Mouse (Mus musculus): Measurements from ENCODE around the gene Shb.
A peak's percentile ranks its signal among the peaks of the same experiment; 100 is the strongest.

Gene Shb

GRCm38 (mm10) chr4:45505191-45505590 lies 27.1 kb downstream of the Shb start:
- DNase-seq (ENCODE audit: low spot score in 2 of 2), result no peak

GRCm38 (mm10) chr4:45503816-45504215 lies 28.5 kb downstream of the Shb start:
- DNase-seq (ENCODE audit: low spot score in 2 of 2), result no peak

GRCm38 (mm10) chr4:45503380-45503779 lies 28.9 kb downstream of the Shb start:
- DNase-seq (ENCODE audit: low spot score in 2 of 2), result no peak

DNA sequence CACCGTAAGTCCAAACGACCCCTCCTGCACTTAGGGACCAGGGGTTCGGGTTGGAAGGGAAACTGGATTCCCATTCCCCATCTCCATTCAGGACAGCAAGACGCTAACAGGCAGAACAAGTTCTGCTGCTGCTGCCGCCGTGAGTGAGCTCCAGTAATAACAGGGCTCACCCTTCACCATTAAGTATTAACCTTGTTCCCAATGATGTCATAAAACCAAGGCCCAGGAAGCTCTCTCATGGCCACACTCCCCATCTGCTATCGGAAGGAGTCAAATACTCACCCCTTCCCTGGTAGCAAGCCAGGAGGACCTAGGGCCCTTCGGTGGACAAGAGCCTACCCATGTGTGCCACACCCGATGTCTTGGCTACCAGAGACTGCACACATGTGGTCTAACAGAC lies 30.3 kb downstream of the Shb start:
- DNase-seq (ENCODE audit: low spot score in 2 of 2), result no peak

GRCm38 (mm10) chr4:45500381-45500780 lies 31.9 kb downstream of the Shb start:
- DNase-seq (ENCODE audit: low spot score in 2 of 2), result no peak

GRCm38 (mm10) chr4:45499556-45499955 lies 32.7 kb downstream of the Shb start:
- no peak for DNase-seq (ENCODE audit: low spot score in 2 of 2)

- no peak for DNase-seq (ENCODE audit: low spot score in 2 of 2)
Measured at GRCm38 (mm10) chr4:45499081-45499480, 33.2 kb downstream of the Shb start.

DNA sequence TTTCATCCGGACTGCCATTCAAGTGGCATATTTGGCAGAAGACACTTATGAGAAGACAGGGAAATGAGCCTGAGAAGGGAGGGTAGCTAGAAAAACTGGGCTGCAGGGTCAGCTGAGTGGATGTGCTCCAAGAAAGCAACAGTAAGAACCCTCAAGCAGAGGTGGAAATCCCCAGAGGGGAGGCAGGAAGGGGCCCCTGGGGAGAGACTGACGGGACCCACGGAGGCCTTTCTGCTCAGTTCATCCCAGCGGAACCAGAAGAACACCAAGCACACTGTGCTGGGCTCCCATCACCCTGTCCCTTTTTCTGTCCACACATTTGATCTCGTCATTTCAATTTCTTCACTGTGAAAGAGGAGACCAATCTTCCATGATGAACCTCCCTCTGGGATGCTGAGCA lies 33.9 kb downstream of the Shb start:
- DNase-seq (ENCODE audit: low spot score in 2 of 2), result no peak

DNA sequence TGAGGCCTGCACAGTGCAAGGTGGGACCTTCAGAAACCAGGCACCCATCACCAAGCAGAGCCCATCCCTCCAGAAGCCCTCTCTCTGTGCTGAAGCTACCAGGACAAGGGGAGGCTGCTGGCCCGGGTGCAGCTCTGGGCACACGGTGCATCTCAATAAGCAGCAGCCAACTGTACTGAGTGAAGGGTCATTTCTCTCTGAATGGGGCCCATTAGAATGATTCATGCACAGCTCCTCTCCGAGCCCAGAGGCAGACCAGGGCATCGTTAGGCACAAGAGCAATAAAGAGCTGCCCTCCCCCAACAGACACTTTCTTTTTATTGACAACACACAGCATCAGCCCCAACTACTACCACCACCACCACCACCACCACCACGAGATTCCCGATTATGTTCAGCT lies 35.0 kb downstream of the Shb start:
- no peak for DNase-seq (ENCODE audit: low spot score in 2 of 2)

DNA sequence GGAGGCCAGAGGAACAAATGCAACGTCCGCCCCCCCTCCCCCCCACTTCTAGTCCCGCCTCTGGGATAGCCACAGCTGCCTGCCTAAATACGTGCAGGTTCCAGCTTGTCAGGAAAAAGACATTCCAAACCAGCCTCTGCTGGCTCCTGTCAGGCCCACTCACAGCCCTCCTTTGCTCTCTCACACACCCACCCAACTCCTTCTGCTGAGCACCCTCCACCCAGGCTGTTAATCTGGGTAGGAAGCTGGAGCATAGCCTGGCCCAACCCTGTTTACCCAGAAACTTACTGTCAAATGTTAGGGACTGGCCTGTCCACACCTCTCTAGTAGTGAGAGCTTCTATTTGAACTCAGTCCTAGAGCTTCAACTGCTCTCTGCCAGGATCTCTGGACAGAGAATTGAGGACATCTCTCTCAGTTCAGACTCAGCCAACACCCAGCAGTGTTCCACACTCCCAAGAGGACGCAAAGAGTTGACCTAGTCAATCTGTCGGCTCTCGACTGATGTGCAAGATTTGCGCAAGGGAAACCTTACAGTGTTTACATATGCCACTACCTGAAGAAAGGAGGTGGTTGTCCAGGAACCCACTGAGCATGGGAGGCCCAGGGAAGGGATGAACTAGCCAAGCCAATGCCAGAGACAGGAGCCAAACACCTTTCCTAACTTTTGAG lies 36.6 kb downstream of the Shb start:
- DNase-seq (ENCODE audit: low spot score in 2 of 2), result no peak

DNA sequence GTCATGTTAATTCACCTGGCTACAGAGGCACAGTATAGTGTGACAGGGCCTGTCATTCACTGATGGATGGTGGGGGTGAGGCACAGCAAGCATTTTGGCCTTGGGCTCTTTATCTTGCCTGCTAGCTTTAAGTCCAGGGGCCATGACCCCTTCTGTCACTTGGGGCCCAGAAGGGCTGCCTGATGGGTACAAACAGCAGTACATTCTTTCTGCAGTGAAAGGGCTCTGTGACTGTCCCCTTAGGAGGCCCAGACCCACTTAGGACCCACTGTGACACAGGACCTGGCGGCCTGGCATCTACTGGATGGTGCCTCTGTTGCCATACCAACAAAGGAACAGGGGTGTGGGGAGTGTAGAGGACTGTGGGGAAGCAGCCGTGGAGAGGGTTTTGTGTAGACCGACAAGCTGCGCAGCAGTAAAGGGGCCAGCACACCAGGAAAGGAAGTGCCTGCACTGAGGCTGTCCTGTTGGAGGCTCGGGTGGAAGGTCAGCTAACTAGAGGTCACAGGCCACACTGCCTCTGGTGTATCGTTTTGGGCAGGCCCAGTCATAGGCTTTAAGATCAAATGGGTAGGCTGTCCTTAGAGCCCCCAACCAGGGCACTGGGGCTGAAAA lies 38.4 kb downstream of the Shb start:
- DNase-seq (ENCODE audit: low spot score in 2 of 2), result no peak

- no peak for DNase-seq (ENCODE audit: low spot score in 2 of 2)
Measured at GRCm38 (mm10) chr4:45493118-45493517, 39.2 kb downstream of the Shb start.

DNA sequence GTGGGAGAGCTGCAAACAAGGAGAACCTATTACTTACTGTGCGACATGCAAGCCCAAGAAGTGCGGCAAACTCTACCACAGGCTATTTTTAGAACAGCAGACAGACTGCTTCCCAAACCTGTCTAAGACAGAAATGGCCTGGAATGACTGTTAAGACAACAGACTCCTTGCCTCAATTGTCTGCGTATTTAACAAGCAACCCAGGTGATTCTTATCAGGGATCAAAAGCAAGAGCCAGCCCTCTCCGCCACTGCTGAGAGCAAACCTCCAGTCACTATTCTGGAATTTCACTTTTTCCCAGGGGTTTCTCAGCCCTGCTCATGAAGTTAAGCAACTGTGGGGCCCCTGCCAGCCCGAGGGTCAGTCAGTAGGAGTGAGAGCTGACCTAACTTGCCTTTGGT lies 39.6 kb downstream of the Shb start:
- DNase-seq (ENCODE audit: low spot score in 2 of 2), result no peak

DNA sequence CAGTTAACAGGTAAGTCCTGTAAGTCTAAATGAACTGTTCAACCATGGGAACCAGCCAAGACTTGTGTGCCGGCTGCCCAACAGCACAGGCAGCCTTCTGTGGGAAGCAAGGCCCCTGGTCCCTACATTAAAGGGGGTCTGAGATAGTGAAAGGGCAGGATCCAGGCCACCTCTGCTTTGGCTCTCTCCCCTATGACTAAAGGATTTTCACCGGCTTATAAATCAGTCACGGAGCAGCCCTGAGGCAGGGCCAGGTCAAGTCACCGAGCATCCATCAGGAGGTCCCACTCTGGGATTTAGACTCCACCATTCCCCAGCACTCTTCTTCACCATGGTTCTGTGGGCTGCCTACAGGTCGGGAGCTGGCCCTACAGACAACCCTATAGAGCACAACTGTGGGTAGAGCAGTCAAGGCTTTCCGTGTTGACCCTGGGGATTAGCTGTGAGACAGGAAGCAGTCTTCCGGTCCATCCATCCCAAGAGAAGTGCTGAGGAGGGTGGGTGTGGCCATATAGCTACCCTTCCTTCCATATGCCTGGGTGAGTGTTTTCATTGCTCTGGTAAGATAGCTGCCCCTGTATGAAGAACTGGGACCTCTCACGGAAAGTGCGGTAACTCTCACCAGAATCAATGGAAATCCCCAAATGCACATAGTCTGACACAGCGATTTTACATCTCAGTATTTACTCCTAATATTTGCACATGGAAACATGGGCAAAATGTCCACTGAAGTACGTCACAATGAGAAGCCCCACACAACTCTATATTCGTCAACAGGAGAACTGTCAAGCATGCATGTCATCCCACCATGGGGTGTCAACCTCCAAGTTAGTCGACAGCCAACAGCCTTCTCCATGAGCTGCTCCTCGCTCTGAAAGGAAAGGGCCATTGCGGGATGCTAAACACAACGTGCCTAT lies 40.3 kb downstream of the Shb start:
- no peak for DNase-seq (ENCODE audit: low spot score in 2 of 2)

DNA sequence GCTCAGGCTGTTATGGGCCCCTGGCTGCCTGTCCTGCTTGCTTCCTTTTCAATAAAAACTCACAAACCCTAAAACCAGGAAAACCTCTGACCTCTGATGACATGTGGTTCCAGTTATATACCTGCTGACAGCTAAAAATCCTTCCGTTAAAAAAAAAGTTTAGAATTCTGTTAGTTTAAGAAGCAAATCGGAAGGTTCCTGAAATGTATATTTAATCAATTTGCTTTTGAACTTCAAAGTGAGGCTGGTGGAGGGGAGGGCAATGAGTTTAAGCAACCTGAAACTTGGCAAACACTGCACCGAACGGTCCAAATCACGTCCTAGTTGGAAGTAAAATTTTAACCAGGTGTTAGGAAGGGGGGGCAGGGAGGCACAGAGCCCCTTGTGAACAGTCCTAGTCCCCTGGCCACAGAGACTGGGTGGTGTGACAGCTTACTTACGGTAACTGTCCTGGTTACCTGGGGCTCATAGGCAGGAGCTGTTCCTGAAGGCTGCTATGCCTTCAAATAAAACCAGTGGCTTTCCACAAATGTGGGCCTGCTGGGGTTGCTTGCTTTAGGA lies 41.1 kb downstream of the Shb start:
- DNase-seq (ENCODE audit: low spot score in 2 of 2), result no peak

GRCm38 (mm10) chr4:45490036-45490752 lies 42.1 kb downstream of the Shb start:
- DNase-seq (ENCODE audit: low spot score in 2 of 2), result no peak

DNA sequence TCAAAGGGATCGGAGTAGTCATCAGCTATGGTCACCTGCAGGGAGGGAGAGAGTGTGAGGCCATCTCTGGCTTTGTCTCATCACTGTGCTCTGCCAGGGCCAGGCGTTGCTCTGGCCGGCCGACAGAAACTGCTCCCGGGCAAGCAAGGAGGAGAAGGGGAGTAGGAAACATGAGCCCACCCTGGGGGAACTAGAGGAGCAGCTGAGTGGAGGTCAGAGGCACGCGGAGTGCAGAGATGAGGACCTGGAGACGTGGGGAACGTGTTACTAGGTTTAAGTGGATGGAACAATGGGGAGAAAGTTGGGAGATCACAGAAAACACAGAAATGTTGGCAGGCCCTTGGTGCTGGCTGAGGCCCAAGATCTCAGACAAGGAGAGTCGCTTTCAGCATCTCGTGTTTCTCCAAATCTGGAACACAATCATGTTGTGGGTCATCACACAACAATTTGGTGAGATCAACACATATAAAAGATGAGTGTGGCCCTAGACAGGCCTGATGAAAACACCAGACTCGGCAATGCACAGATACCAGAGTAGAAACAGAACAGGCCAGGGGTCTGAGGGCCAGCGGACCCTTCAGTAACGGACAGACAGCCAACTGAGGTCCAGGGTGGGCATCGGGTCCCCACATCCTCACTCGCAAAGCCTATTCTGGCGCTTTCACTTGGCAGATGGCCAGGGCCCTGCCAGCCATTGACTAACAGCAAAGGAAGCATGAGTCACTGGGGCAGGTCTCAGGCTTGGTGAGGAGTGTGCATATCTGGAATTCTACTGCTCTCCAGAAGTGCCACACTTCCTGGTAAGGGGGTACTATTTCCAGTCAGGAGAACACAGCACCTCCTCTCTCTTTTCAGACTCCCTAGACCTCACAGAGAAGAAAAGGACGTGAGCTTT lies 42.9 kb downstream of the Shb start:
- peak in 1 of 2 experiments; percentile 51 for DNase-seq (ENCODE audit: low spot score in 2 of 2)

- no peak for DNase-seq (ENCODE audit: low spot score in 2 of 2)
Measured at GRCm38 (mm10) chr4:45487681-45488081, 44.6 kb downstream of the Shb start.

DNA sequence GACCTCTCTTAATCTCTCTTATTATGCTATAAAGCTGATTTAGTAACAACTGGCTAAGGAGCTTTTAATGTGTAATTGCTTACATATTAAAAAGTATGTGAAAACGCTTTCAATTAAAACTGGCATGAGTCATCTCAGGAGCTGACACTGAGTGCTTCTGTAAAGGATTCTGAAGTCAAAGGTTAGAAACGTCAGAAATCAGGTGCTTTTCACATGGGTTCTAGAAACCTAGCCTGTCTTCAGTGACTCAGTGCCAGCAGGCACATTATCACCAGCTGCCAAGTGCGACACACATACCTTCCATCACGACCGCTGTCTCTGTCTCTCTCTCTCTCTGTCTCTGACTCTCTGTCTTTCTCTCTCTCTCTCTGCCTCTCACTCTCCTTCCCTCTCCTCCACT lies 47.2 kb downstream of the Shb start:
- DNase-seq (ENCODE audit: low spot score in 2 of 2), result no peak

Data from left cerebral cortex, adult 9 months (tissue).